ENCODE assay signal across 8 mouse cellular contexts in the genomic region with DNA sequence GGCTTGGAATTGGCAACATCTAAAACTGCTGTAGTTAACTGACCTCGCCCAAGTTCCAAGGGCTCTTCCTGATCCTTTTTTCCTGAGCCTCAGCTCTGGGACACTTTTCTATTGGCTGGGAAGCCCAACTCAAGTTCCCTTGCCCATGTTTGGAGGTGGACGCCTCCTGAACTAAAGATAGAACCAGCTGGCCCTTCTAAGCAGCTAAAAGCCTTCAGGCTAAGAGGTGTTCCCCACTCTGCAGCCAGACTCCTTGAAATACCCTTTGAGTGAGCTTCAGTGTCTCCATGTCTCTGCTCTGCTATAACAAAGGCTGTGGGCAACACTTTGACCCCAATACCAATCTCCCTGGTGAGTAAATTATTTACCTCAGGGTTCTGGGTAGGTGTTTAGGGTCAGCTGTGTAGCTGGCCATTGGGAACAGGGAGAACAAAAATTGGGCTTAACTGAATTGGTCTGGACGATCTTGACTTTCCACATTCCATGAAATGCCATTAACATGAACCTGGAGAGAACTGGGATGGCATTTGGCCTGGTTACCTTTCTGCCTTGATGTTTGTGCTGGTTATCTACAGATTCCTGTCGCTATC. TPM values are rescaled to one million over a fixed set of nuclear protein-coding genes. Genes with fewer than 3 reads are reported as not detected.
A peak's percentile ranks its signal among the peaks of the same experiment; 100 is the strongest.
DNase-seq lines count a peak whose midpoint lies in the region.

A gene (plus strand): TSS at position 203 of the 590 bp plus-strand sequence.

- DNase-seq in lung, adult 18-20 months: peak; percentile 5 to 11
- no peak for DNase-seq in lung, postnatal 14 days
- DNase-seq in heart, adult 8-10 months (ENCODE audit: low spot score): peak; percentile 37
- peak; percentile 7 to 40 for DNase-seq in kidney, adult 8-10 months
- peak; percentile 62 for DNase-seq in skeletal muscle tissue, adult 2 months (ENCODE audit: low read depth, low spot score)
- no peak for DNase-seq in MN1 (ENCODE audit: low spot score)
- DNase-seq in thymus, postnatal 14 days: no peak
- DNase-seq in adrenal gland, adult 18-20 months (ENCODE audit: low spot score in 2 of 2): no peak

RNA-seq across cellular contexts. Expression of the gene that starts here (rescaled TPM):
- 100 to 1,000 TPM; 154 to 226 (median 179) TPM for total RNA-seq in heart, adult 8-10 months (2022)
- total RNA-seq in adrenal gland, adult 18-20 months (2021): under 1 TPM; 0.53 to 0.74 TPM

Comparison
In these comparisons a context has a peak if more than half of its experiments do, and no peak if none do; other contexts are left out.
1. RNA of the gene that starts here (total RNA-seq): 154 to 226 TPM in heart, adult 8-10 months; 0.53 to 0.74 TPM in adrenal gland, adult 18-20 months; every median in the first group is over 10 times any median in the second.
2. DNase-seq: peak in lung, adult 18-20 months (2 of 2), heart, adult 8-10 months (single experiment), kidney, adult 8-10 months (2 of 2) and skeletal muscle tissue, adult 2 months (single experiment); none in lung, postnatal 14 days (single experiment), MN1 (single experiment), thymus, postnatal 14 days (single experiment) and adrenal gland, adult 18-20 months (0 of 2).